Mouse (Mus musculus) thymus, adult 2 months (tissue): Measurements from ENCODE around the gene Fbln1. TPM values are rescaled to one million over a fixed set of nuclear protein-coding genes. Genes with fewer than 3 reads are reported as not detected.
"Not testable (repeated sequence)": the region's sequence is repeated elsewhere in the genome, so short reads cannot be mapped to it uniquely, and the experiment has no call there.

Source experiments
- DNase-seq: peaks from one replicate; pipeline ENCODE4 v3.0.0; 2021
- H3K27ac ChIP-seq: fragments of 200-500 bp; 2 replicates; pipeline ENCODE4 v1.5.1; 2012; ENCODE audit warnings: low read length, control low read depth; ENCODE audit not compliant: control insufficient read depth, insufficient read depth
- H3K27me3 ChIP-seq: fragments of 200-500 bp; 2 replicates; pipeline ENCODE4 v1.6.1; 2012; ENCODE audit warnings: mild to moderate bottlenecking, low read length, moderate library complexity, mixed read lengths; ENCODE audit not compliant: control insufficient read depth, insufficient read depth
- H3K36me3 ChIP-seq: fragments of 200-500 bp; 2 replicates; pipeline ENCODE4 v1.6.1; 2012; ENCODE audit warnings: mild to moderate bottlenecking, low read length, moderate library complexity; ENCODE audit not compliant: control insufficient read depth, insufficient read depth
- H3K4me1 ChIP-seq: fragments of 200-500 bp; replicated peaks from 2 replicates; pipeline ENCODE4 v1.6.1; 2012; ENCODE audit warnings: low read length; ENCODE audit not compliant: control insufficient read depth, insufficient read depth
- H3K4me3 ChIP-seq: fragments of 200-500 bp; 2 replicates; pipeline ENCODE4 v1.5.1; 2012; ENCODE audit warnings: mild to moderate bottlenecking, low read length, control low read depth, moderate library complexity; ENCODE audit not compliant: control insufficient read depth, insufficient read depth
- CTCF ChIP-seq: fragments of 200-500 bp; IDR thresholded peaks from 2 replicates; pipeline ENCODE4 v1.5.1; 2012; ENCODE audit warnings: mild to moderate bottlenecking, control low read depth, low read length, moderate library complexity, borderline replicate concordance; ENCODE audit not compliant: control insufficient read depth, poor library complexity, insufficient read depth; ENCODE audit errors: extremely low read depth
- POLR2A ChIP-seq: fragments of 200-500 bp; IDR thresholded peaks from 2 replicates; pipeline ENCODE4 v1.6.1; 2012; ENCODE audit warnings: mild to moderate bottlenecking, low read length, control low read depth, moderate library complexity; ENCODE audit not compliant: control insufficient read depth, poor library complexity, insufficient read depth; ENCODE audit errors: extremely low read depth
- WGBS: fragments of 180-500 bp; shearing (Covaris S2); methylation state at CpG from one replicate; pipeline ENCODE4 v1.1.7; 2018; 5-methylcytosine and 5-hydroxymethylcytosine counted together
- polyA plus RNA-seq: library from polyadenylated mRNA; depleted of rRNA; stranded (reverse); fragments of >200 nt; gene quantifications from 2 replicates; pipeline ENCODE4 v1.2.3, GENCODE M21; 2012

The Fbln1 gene
- polyA plus RNA-seq, 1 experiment = 46.8 TPM

DNA sequence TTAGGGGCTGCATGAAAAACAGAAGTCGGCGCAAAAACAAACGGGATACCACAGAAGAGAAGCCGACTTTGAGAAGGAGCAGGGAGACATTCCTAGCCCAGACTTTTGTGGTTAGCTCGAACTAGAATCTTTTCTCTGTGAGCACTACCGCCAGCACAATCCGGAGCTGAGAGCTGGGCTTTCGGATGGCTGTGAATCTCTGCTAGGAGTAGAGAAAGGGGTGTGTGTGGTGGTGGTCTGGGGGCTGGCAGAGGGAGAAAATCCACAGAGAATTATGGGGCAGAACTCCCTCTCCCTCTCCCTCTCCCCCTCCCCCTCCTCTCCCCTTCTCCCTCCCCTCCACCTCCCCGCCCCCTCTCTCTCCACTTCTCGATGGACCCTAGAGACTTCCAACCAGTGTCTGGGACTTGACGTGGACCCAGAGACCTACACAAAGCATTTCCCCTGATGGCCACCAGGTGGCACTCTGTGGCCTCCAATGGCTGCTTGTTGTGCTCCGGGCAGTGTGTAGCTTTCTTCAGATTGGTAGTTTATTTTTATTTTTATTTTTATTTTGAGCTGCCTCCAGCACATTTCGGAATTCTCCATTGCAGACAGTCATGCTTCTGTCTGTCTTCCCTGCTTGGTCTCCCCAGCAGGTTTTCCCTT is 109.8 kb downstream of the Fbln1 start:
- WGBS = 47% methylated on average over 12 of the region's 13 CpGs
- no peak overlapping the region for H3K27ac ChIP-seq
- no peaks in the 10 kb centered on the region for H3K27me3 ChIP-seq
- DNase-seq = peak; percentile 73
- no peaks in the 10 kb centered on the region for H3K36me3 ChIP-seq
- TF ChIP-seq POLR2A (no peak), CTCF (peak; percentile 74; the same call in 1 of the 2 replicates)
- H3K4me1 ChIP-seq = no peaks in the 10 kb centered on the region
- no peak overlapping the region for H3K4me3 ChIP-seq

DNA sequence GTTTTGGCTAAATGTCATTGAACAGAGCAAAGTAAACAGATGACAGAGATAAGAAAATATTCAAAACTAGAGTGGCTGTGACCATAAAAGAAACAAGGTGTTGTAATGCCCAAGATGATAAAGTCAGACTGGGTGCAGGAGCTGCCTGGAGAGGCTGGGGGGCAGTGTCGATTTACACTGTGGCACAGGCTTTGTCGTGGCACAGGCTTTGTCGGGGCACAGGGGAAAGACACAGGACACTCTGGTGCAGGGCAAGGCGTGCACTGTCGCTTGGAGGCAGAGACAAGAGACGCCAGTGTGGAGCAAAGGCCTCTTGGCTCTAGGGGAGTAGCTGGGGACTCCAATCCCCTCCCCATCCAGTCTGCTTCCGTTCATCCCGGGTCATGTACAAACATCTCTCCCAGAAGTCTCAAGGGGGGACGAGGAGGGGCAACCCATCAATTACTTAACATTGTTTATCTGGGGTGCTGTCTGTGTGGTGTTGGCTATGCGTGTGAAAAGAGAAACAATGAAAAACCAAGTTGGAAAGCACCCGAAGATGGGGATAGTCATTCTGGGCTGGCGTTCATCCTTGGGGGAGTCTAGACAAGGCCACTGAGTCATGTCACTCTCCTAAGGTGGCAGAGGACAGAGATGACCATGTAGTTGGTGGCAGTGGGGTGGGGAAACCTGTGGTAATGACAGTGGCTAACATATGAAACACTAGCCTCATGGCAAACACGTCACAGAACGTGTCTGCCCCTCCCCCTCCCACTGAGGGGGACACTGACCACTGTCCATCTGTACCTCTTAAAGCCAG is 110.8 kb downstream of the Fbln1 start:
- no peak for TF ChIP-seq CTCF
- TF ChIP-seq POLR2A = no peak
- WGBS = 76% methylated on average over 14 of the region's 14 CpGs
- no peak for DNase-seq
- Histone ChIP-seq H3K4me3 (no peak overlapping the region), H3K36me3 (no peaks in the 10 kb centered on the region), H3K27me3 (no peaks in the 10 kb centered on the region), H3K27ac (no peak overlapping the region), H3K4me1 (no peaks in the 10 kb centered on the region)

DNA sequence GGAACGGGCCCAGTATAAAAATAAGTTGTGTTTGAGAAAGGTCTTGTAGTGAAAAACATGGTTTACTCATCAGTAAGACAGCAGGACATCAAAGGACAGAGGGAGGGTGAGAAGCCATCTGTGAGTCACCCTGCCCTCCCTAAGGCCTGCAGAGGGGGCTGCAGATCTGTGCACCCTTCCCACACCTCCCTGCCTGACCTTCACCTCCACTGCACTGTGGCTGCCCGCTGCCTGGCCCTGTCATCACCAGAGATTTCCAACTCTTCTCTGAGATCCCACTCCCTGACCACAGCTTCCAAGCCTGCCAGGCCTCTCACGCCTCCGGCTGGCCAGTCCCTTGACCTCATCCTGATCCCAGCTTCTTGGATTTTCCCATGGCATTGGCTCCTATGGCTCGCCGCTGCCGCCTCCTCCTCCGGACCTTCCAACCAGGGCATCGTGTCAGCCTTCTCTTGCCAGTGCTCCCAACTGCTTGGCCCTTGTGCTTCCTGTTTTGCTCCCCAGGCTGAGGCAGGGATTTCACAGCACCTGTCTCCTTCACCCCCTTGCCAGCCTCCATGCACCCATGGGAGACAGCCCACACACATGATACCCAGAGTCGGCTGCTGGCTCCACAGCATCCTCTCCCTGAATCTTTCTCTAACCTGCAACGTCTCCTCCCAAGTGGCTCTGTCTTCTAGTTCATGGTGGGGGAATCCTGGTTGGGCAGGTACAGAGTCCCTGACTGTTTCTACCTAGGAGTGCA is 114.3 kb downstream of the Fbln1 start:
- WGBS = 88% methylated on average over 11 of the region's 11 CpGs
- no peak overlapping the region for H3K27ac ChIP-seq
- TF ChIP-seq CTCF (no peak), POLR2A (no peak)
- H3K27me3 ChIP-seq = no peaks in the 10 kb centered on the region
- no peaks in the 10 kb centered on the region for H3K36me3 ChIP-seq
- DNase-seq = no peak
- no peak overlapping the region for H3K4me3 ChIP-seq
- no peaks in the 10 kb centered on the region for H3K4me1 ChIP-seq

DNA sequence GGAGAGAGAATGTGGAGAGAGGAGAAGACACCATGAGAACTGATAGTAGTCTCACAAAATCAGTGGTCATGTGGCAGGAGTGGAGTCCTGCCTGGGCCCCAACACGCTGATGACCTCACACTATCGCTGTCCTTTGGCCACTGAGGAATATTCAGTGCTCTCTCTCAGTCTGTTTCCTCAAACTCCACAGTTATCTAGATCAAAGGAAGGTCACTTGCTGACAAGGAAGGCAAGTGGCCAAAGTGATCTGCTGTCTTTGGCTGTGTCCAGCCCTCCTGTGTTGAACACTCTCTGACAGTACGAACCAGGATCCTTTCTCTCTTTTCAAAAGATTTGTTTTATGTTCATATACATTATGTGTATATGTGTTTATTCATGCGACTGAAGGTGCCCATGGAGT is 117.5 kb downstream of the Fbln1 start:
- Histone ChIP-seq H3K36me3 (no peaks in the 10 kb centered on the region), H3K4me3 (no peak overlapping the region), H3K27ac (no peak overlapping the region), H3K27me3 (no peaks in the 10 kb centered on the region), H3K4me1 (peaks cover 6% of the 10 kb centered on the region)
- 95% methylated on average over 4 of the region's 4 CpGs for WGBS
- DNase-seq = no peak
- TF ChIP-seq CTCF (no peak), POLR2A (no peak)

DNA sequence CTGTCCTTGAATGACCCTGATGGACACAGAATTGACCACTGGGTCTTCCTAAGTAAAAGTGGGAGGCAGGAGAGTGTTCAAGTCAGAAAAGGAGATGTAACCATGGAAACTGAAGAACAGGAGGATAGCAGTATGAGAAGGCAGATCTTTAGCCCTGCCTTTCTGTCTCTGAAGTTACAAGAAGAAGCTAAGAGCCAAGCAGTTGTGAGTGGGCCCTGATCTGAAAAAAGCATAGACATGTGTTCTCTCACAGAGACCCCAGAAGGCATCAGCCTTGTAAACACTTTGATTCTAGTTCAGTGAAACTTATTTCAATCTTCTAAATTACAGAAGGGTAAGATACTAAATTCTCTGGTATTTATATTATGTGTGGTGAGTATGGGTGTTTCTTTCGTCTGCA is 118.7 kb downstream of the Fbln1 start:
- no peak for DNase-seq
- Histone ChIP-seq H3K27ac (no peak overlapping the region), H3K36me3 (no peaks in the 10 kb centered on the region), H3K27me3 (no peaks in the 10 kb centered on the region), H3K4me1 (peaks cover 6% of the 10 kb centered on the region), H3K4me3 (no peak overlapping the region)
- TF ChIP-seq CTCF (no peak), POLR2A (no peak)
- WGBS = 100% methylated on average over 1 of the region's 1 CpGs

DNA sequence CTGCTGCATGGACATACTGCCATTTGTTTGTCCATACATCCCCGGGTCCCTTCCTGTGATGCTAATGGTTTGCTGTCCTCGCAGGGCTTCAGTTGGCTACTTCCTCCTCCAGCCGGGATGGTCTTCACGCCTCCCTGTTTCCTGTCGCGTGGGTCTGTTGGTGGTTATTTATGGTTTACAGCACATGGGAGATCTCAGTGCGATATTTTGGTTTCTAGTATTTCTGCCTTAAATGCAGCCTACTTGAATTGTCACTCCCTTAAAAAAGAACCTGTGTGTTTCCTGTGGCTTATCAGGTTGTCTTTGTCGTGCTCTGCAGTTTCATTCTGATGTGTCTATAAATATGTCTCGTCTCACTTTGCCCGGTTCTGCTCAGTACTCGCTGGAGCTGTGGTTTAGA is 122.1 kb downstream of the Fbln1 start:
- Histone ChIP-seq H3K27ac (peak overlapping the region; percentile 62; the same call in 1 of the 2 replicates), H3K4me3 (no peak overlapping the region), H3K27me3 (no peaks in the 10 kb centered on the region), H3K36me3 (no peaks in the 10 kb centered on the region), H3K4me1 (peaks cover 6% of the 10 kb centered on the region)
- no peak for TF ChIP-seq CTCF
- no peak for TF ChIP-seq POLR2A
- WGBS = 2% methylated on average over 11 of the region's 11 CpGs
- no peak for DNase-seq

DNA sequence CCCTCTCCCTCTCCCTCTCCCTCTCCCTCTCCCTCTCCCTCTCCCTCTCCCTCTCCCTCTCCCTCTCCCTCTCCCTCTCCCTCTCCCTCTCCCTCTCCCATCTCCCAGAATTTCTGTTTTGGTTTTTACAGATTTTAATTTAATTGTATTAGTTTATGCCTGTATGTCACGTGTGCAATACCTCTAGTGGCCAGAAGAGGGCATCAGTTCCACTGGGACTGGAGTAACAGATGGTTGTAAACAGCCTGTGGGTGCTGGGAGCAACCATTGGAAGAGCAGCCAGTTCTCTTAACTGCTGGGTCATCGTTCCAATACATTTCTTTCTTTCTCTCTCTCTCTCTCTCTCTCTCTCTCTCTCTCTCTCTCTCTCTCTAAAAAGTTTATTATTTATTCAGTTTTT is 122.7 kb downstream of the Fbln1 start:
- peak; percentile 33 for DNase-seq
- not testable (repeated sequence) for H3K4me3 ChIP-seq, H3K36me3 ChIP-seq, H3K27me3 ChIP-seq, H3K27ac ChIP-seq, H3K4me1 ChIP-seq
- 97% methylated on average over 2 of the region's 2 CpGs for WGBS
